Mouse (Mus musculus): ENCODE data around the gene Itprid1. TPM values are rescaled to one million over a fixed set of nuclear protein-coding genes. Genes with fewer than 3 reads are reported as not detected.

Itprid1 gene
- total and polyA plus RNA-seq, 2 experiments from 2014 or later, result not detected

DNA sequence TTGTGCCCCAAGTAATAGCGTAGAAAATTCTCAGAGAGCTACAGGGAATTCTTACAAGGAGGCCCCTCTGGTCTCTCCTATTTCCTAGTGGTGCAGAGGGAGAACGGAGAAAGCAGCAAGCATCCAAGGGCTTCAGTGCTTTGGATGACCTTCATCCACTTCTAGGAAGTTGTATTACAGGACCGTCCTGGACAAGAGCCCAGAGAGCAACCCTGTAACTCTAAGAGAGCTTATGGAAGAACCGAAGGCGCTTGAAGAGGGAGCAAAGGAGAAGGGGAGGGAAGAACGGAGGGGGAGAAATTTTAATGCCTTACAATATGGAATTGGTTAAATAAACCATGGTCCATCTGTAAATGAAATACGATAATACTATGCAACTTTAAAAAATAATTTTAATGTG lies 33.3 kb upstream of the Itprid1 start:
- 55% methylated on average over 7 of the region's 7 CpGs for WGBS
- TF ChIP-seq EP300 (IDR thresholded peaks at IDR 0.05; ENCODE audit: low read depth) (no peak), CTCF (IDR thresholded peaks at IDR 0.05; ENCODE audit: low read depth) (no peak)
- Histone ChIP-seq H3K9ac (replicated peaks; ENCODE audit: low read depth, low read length) (no peak overlapping the region), H3K27me3 (ENCODE audit: control insufficient read depth, insufficient read depth, low read length) (no peaks in the 10 kb centered on the region), H3K4me1 (ENCODE audit: control insufficient read depth, insufficient read depth) (no peaks in the 10 kb centered on the region), H3K4me3 (ENCODE audit: low read depth, low read length) (no peak overlapping the region), H3K4me2 (ENCODE audit: low read depth, low read length) (no peak overlapping the region), H3K27ac (ENCODE audit: low read depth) (no peak overlapping the region), H3K36me3 (replicated peaks; ENCODE audit: control insufficient read depth, insufficient read depth, low read length) (no peaks in the 10 kb centered on the region), H3K9me3 (replicated peaks; ENCODE audit: control insufficient read depth, low read length) (no peaks in the 10 kb centered on the region)
- no peak for ATAC-seq (ENCODE audit: insufficient read depth, low read depth)
- peak; percentile 11 for DNase-seq (ENCODE audit: low spot score)

- DNase-seq (ENCODE audit: low spot score) (no peak), ATAC-seq (ENCODE audit: insufficient read depth, low read depth) (no peak)
- Histone ChIP-seq H3K4me2 (ENCODE audit: low read depth, low read length) (no peak overlapping the region), H3K36me3 (replicated peaks; ENCODE audit: control insufficient read depth, insufficient read depth, low read length) (no peaks in the 10 kb centered on the region), H3K27me3 (ENCODE audit: control insufficient read depth, insufficient read depth, low read length) (no peaks in the 10 kb centered on the region), H3K9me3 (replicated peaks; ENCODE audit: control insufficient read depth, low read length) (no peaks in the 10 kb centered on the region), H3K9ac (replicated peaks; ENCODE audit: low read depth, low read length) (no peak overlapping the region), H3K4me3 (ENCODE audit: low read depth, low read length) (no peak overlapping the region), H3K4me1 (ENCODE audit: control insufficient read depth, insufficient read depth) (no peaks in the 10 kb centered on the region), H3K27ac (ENCODE audit: low read depth) (no peak overlapping the region)
- WGBS, result 28% methylated on average over 12 of the region's 12 CpGs
- peak; percentile 32 for TF ChIP-seq CTCF (IDR thresholded peaks at IDR 0.05; ENCODE audit: low read depth)
- TF ChIP-seq EP300 (IDR thresholded peaks at IDR 0.05; ENCODE audit: low read depth), result no peak
These were observed 32.6 kb upstream of the Itprid1 start for GRCm38 (mm10) chr6:55803991-55804680.

DNA sequence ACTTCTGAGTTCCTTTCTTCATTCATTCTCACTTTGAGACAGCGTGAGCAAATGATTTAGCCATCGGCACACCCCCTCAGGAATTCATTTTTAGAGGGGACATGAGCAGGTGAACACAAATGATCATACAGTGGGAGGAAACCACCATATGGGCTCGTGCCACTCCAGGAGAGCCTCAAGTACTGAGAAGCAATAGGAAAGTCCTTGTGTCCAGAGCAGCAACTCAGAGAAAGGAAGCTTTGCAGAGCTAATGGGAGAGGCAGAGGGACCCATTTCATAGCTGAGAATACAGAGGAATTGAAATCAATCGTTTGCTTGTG lies 32.1 kb upstream of the Itprid1 start:
- Histone ChIP-seq H3K36me3 (replicated peaks; ENCODE audit: control insufficient read depth, insufficient read depth, low read length) (no peaks in the 10 kb centered on the region), H3K9me3 (replicated peaks; ENCODE audit: control insufficient read depth, low read length) (no peaks in the 10 kb centered on the region), H3K4me3 (ENCODE audit: low read depth, low read length) (no peak overlapping the region), H3K27me3 (ENCODE audit: control insufficient read depth, insufficient read depth, low read length) (no peaks in the 10 kb centered on the region), H3K4me1 (ENCODE audit: control insufficient read depth, insufficient read depth) (no peaks in the 10 kb centered on the region), H3K27ac (ENCODE audit: low read depth) (no peak overlapping the region), H3K4me2 (ENCODE audit: low read depth, low read length) (no peak overlapping the region), H3K9ac (replicated peaks; ENCODE audit: low read depth, low read length) (no peak overlapping the region)
- TF ChIP-seq EP300 (IDR thresholded peaks at IDR 0.05; ENCODE audit: low read depth) (no peak), CTCF (IDR thresholded peaks at IDR 0.05; ENCODE audit: low read depth) (no peak)
- no peak for ATAC-seq (ENCODE audit: insufficient read depth, low read depth)
- no peak for DNase-seq (ENCODE audit: low spot score)
- 77% methylated on average over 4 of the region's 4 CpGs for WGBS

DNA sequence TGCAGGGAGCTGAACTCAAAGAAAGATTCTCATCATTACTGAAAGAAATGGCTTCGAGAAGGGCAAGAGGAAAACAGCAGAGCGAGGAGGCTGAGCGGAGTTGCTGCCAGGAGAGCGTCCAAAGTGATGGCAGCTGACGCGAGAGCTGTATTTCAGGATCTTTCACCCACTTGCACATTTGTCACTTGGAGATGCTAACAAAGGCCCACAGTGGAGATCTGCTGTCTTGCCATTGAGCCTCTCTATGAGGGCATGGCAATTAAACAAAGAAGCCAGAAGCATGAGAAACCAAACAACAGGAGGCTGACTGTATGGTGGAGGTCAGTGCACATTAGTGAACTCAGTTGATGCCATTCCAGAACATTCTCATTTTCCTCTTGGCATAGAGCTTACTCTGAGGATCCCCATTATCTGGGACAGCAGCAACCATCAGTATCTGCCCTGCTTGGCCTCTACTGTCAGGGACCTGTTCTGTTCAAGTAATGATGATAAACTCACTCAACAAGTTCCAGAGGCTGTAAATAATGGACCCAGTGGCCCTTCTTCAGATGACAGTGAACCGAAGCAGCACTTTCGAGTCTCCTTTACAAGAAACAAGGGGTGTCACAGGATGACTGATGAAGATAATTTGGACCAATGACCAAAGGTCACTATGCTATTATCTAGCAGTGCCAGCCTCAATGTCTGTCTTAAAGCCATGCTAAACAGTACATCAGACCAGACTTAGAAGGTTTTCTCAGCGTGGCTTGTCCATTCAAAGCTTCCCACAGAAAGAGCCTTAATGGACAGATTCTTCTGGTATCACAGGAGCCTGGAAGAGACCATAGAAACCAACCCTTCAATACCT lies 31.2 kb upstream of the Itprid1 start:
- Histone ChIP-seq H3K9me3 (replicated peaks; ENCODE audit: control insufficient read depth, low read length) (no peaks in the 10 kb centered on the region), H3K4me2 (ENCODE audit: low read depth, low read length) (no peak overlapping the region), H3K4me1 (ENCODE audit: control insufficient read depth, insufficient read depth) (no peaks in the 10 kb centered on the region), H3K4me3 (ENCODE audit: low read depth, low read length) (no peak overlapping the region), H3K27me3 (ENCODE audit: control insufficient read depth, insufficient read depth, low read length) (no peaks in the 10 kb centered on the region), H3K27ac (ENCODE audit: low read depth) (no peak overlapping the region), H3K36me3 (replicated peaks; ENCODE audit: control insufficient read depth, insufficient read depth, low read length) (no peaks in the 10 kb centered on the region), H3K9ac (replicated peaks; ENCODE audit: low read depth, low read length) (no peak overlapping the region)
- no peak for DNase-seq (ENCODE audit: low spot score)
- 63% methylated on average over 9 of the region's 9 CpGs for WGBS
- no peak for TF ChIP-seq EP300 (IDR thresholded peaks at IDR 0.05; ENCODE audit: low read depth)
- no peak for TF ChIP-seq CTCF (IDR thresholded peaks at IDR 0.05; ENCODE audit: low read depth)
- no peak for ATAC-seq (ENCODE audit: insufficient read depth, low read depth)

DNA sequence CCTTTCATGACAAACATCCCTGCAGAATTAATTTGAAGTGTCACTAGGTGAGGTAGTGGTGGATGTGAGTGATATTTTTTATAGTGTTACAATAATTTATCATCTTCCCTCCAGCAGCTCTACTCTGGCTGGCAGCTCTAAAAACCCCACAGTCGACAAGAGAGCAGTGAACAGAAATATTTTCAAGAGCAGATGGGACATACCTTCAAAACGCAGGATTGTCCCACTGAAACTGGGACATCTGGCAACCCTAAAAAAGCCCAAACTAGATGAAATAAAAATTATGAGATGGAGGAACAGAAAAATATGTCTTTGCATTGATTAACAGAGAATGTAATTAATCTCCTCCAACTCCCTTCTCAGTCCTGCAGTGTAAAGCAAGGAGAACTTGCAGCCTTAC lies 30.2 kb upstream of the Itprid1 start:
- no peak overlapping the region for H3K4me3 ChIP-seq (ENCODE audit: low read depth, low read length)
- TF ChIP-seq CTCF (IDR thresholded peaks at IDR 0.05; ENCODE audit: low read depth) (no peak), EP300 (IDR thresholded peaks at IDR 0.05; ENCODE audit: low read depth) (no peak)
- no peak for DNase-seq (ENCODE audit: low spot score)
- 65% methylated on average over 2 of the region's 2 CpGs for WGBS
- no peaks in the 10 kb centered on the region for H3K4me1 ChIP-seq (ENCODE audit: control insufficient read depth, insufficient read depth)
- no peaks in the 10 kb centered on the region for H3K36me3 ChIP-seq (replicated peaks; ENCODE audit: control insufficient read depth, insufficient read depth, low read length)
- H3K27ac ChIP-seq (ENCODE audit: low read depth), result no peak overlapping the region
- H3K4me2 ChIP-seq (ENCODE audit: low read depth, low read length), result no peak overlapping the region
- no peak overlapping the region for H3K9ac ChIP-seq (replicated peaks; ENCODE audit: low read depth, low read length)
- H3K9me3 ChIP-seq (replicated peaks; ENCODE audit: control insufficient read depth, low read length), result no peaks in the 10 kb centered on the region
- no peak for ATAC-seq (ENCODE audit: insufficient read depth, low read depth)
- no peaks in the 10 kb centered on the region for H3K27me3 ChIP-seq (ENCODE audit: control insufficient read depth, insufficient read depth, low read length)

All from heart, postnatal 0 days (tissue).